Mouse (Mus musculus) ES-Bruce4 (cell line): ENCODE results near the gene Szrd1. TPM values are rescaled to one million over a fixed set of nuclear protein-coding genes. Genes with fewer than 3 reads are reported as not detected.

Experiments
- H3K27ac ChIP-seq: 2 replicates; pipeline ENCODE4 v1.5.1; 2012; ENCODE audit warnings: low read length, inconsistent platforms; ENCODE audit not compliant: insufficient read depth
- H3K27me3 ChIP-seq: 2 replicates; pipeline ENCODE4 v1.6.1; 2012; ENCODE audit warnings: mild to moderate bottlenecking, low read length, inconsistent platforms; ENCODE audit not compliant: control insufficient read depth, poor library complexity, insufficient read depth, severe bottlenecking
- H3K36me3 ChIP-seq: 2 replicates; pipeline ENCODE4 v1.6.1; 2012; ENCODE audit warnings: inconsistent platforms, mild to moderate bottlenecking, low read length, moderate library complexity; ENCODE audit not compliant: control insufficient read depth, poor library complexity, insufficient read depth, severe bottlenecking
- H3K4me1 ChIP-seq: one replicate; pipeline ENCODE4 v1.8.1; 2011; ENCODE audit warnings: low read length; ENCODE audit not compliant: control insufficient read depth, insufficient read depth
- H3K4me3 ChIP-seq: 2 replicates; pipeline ENCODE4 v1.5.1; 2011; ENCODE audit warnings: low read depth, mild to moderate bottlenecking, low read length
- H3K9ac ChIP-seq: 2 replicates; pipeline ENCODE4 v1.6.1; 2012; ENCODE audit warnings: low read depth, mild to moderate bottlenecking, inconsistent platforms; ENCODE audit not compliant: poor library complexity, severe bottlenecking
- H3K9me3 ChIP-seq: replicated peaks from 2 replicates; pipeline ENCODE4 v1.6.1; 2012; ENCODE audit warnings: mild to moderate bottlenecking, low read length, inconsistent platforms; ENCODE audit not compliant: control insufficient read depth, poor library complexity, insufficient read depth, severe bottlenecking
- CTCF ChIP-seq: IDR thresholded peaks from one replicate; pipeline ENCODE4 v1.8.1; 2011; ENCODE audit warnings: low read depth, low read length
- EP300 ChIP-seq: IDR thresholded peaks from 2 replicates; pipeline ENCODE4 v1.6.1; 2011; ENCODE audit warnings: low read depth, low read length; ENCODE audit not compliant: insufficient read depth
- POLR2A ChIP-seq: IDR thresholded peaks from one replicate; pipeline ENCODE4 v1.8.1; 2011; ENCODE audit warnings: low read length; ENCODE audit not compliant: insufficient read depth
- polyA plus RNA-seq: library from polyadenylated mRNA; stranded (reverse); fragments of >200 nt; gene quantifications from 2 replicates; pipeline ENCODE4 v1.2.4, GENCODE M21; 2011; ENCODE audit warnings: low read depth; ENCODE audit not compliant: missing spikeins, insufficient read depth, insufficient read length

Gene Szrd1
- polyA plus RNA-seq, 1 experiment: 122 TPM

DNA sequence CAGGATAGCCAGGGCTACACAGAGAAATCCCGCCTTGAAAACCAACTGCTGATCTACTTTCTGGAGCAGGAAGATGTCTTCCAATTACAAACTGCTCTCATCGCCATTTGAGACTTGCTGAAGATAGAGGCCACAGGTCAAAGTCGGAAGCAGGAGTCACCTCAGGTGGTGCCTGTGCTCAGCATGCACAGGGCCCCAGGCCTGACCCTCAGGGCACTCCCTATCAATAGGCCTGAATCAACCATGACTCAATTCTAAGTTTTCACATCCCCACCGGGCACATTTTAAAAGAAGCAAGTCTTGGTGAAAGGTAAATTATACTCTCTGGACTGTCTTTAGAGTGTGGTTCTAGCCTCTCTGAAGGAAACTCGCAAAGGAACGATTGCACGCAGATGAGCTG lies 3.4 kb downstream of the Szrd1 start:
- no peak for TF ChIP-seq POLR2A
- no peak for TF ChIP-seq EP300
- no peak for TF ChIP-seq CTCF
- Histone ChIP-seq H3K27ac (no peak overlapping the region), H3K4me1 (peaks cover 8% of the 10 kb centered on the region), H3K27me3 (no peaks in the 10 kb centered on the region), H3K9me3 (no peaks in the 10 kb centered on the region), H3K36me3 (no peaks in the 10 kb centered on the region), H3K9ac (no peak overlapping the region), H3K4me3 (no peak overlapping the region)

- Histone ChIP-seq H3K36me3 (no peaks in the 10 kb centered on the region), H3K4me1 (peaks cover 12% of the 10 kb centered on the region), H3K27ac (no peak overlapping the region), H3K27me3 (no peaks in the 10 kb centered on the region), H3K9me3 (no peaks in the 10 kb centered on the region), H3K4me3 (peak overlapping the region; percentile 11), H3K9ac (peak overlapping the region; percentile 3; the same call in 1 of the 2 replicates)
- TF ChIP-seq EP300 (no peak), POLR2A (no peak), CTCF (no peak)
These were observed 4.6 kb downstream of the Szrd1 start for GRCm38 (mm10) chr4:141134751-141135530.

GRCm38 (mm10) chr4:141134031-141134441 lies 5.5 kb downstream of the Szrd1 start:
- no peak overlapping the region for H3K27ac ChIP-seq
- TF ChIP-seq EP300: no peak
- TF ChIP-seq CTCF: no peak
- TF ChIP-seq POLR2A: no peak
- H3K4me3 ChIP-seq: no peak overlapping the region
- H3K36me3 ChIP-seq: no peaks in the 10 kb centered on the region
- peaks cover 13% of the 10 kb centered on the region for H3K4me1 ChIP-seq
- no peaks in the 10 kb centered on the region for H3K27me3 ChIP-seq
- H3K9me3 ChIP-seq: no peaks in the 10 kb centered on the region
- H3K9ac ChIP-seq: peak overlapping the region; percentile 3

GRCm38 (mm10) chr4:141133227-141133626 lies 6.3 kb downstream of the Szrd1 start:
- TF ChIP-seq EP300: no peak
- no peak for TF ChIP-seq POLR2A
- no peak for TF ChIP-seq CTCF
- no peaks in the 10 kb centered on the region for H3K9me3 ChIP-seq
- peaks cover 13% of the 10 kb centered on the region for H3K4me1 ChIP-seq
- no peak overlapping the region for H3K27ac ChIP-seq
- no peaks in the 10 kb centered on the region for H3K36me3 ChIP-seq
- no peak overlapping the region for H3K9ac ChIP-seq
- no peaks in the 10 kb centered on the region for H3K27me3 ChIP-seq
- no peak overlapping the region for H3K4me3 ChIP-seq

- TF ChIP-seq EP300 (no peak), CTCF (no peak), POLR2A (no peak)
- Histone ChIP-seq H3K36me3 (no peaks in the 10 kb centered on the region), H3K9me3 (no peaks in the 10 kb centered on the region), H3K27me3 (no peaks in the 10 kb centered on the region), H3K4me3 (no peak overlapping the region), H3K27ac (no peak overlapping the region), H3K9ac (no peak overlapping the region), H3K4me1 (peaks cover 10% of the 10 kb centered on the region)
These were observed 7.4 kb downstream of the Szrd1 start for GRCm38 (mm10) chr4:141132191-141132590.

DNA sequence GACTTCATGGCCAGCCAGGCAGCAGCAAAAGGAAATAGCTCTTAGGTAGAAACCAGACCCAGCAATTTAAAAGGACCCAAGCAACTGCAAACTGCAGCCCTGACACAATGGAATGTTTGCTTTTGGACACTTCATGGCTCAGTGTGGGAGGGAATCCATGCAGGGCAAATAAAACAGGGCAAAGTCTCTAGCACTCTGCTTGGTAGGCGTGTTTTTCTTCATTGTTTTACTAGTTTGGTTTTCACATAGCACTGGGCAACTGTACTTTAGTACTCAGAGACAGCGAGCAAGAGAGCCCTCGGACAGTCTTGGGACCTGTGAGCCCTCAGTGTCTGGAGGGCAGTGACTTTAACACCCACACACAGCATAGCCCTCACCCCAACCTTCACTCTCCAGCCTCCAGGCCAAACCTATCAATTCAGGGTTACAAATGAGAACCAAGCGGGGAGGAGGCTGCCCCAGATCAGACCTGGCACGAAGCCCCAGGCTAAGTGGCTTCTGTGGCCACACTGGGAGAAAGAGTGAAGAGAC lies 8.0 kb downstream of the Szrd1 start:
- Histone ChIP-seq H3K4me3 (no peak overlapping the region), H3K9me3 (no peaks in the 10 kb centered on the region), H3K4me1 (peaks cover 9% of the 10 kb centered on the region), H3K27me3 (no peaks in the 10 kb centered on the region), H3K27ac (no peak overlapping the region), H3K36me3 (no peaks in the 10 kb centered on the region), H3K9ac (no peak overlapping the region)
- TF ChIP-seq EP300 (no peak), CTCF (no peak), POLR2A (no peak)
